Mouse (Mus musculus) kidney, adult 2 months (tissue): ENCODE results near the gene Llgl2.

Experiments
- CTCF ChIP-seq: fragments of 200-500 bp; conservative IDR thresholded peaks from 2 replicates; pipeline ENCODE4 v1.5.1; 2011; ENCODE audit warnings: low read depth, mild to moderate bottlenecking, control low read depth, low read length, moderate library complexity, mixed read lengths; ENCODE audit not compliant: insufficient read depth, insufficient read length
- POLR2A ChIP-seq: fragments of 200-500 bp; IDR thresholded peaks from one replicate; pipeline ENCODE4 v1.6.1; 2011; ENCODE audit warnings: low read depth, low read length, control low read depth

- TF ChIP-seq POLR2A (no peak), CTCF (no peak)
Measured at GRCm38 (mm10) chr11:115777487-115778335, 46.1 kb upstream of the Llgl2 start.
